Mouse (Mus musculus) urinary bladder, postnatal 36 days (tissue): ENCODE measurements around the gene Noxred1.
A peak's percentile ranks its signal among the peaks of the same experiment; 100 is the strongest.
"Not testable (repeated sequence)": the region's sequence is repeated elsewhere in the genome, so short reads cannot be mapped to it uniquely, and the experiment has no call there.

Experiments used
- DNase-seq, 2 experiments: peaks; one replicate each; pipeline ENCODE4 v3.0.0; 2022; ENCODE audit warnings: low spot score in 2 of 2, mixed read lengths in 1 of 2

The Noxred1 gene

GRCm38 (mm10) chr12:87229633-87230032, 8.9 kb downstream of the Noxred1 start:
- no peak for DNase-seq

DNA sequence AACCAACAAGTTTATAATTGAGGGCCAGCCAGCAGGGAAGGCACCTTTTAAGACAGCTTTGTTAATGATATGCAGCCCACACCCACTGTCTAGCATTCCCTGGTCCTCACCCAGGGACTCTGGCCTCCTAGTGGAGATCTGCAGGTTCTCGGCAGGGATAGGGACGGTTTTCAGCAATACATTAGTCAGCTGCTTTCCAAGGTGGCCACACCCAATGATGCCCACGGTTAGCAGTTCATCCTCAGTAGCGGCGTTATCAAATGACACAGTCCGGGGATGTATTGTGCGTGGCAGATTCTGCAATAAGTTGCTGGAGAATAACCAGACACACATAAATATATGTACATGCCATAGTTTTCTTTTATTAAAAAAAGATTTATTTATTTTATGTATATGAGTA, 11.7 kb downstream of the Noxred1 start:
- DNase-seq: no peak

GRCm38 (mm10) chr12:87224950-87225349, 13.6 kb downstream of the Noxred1 start:
- no peak for DNase-seq

- no peak for DNase-seq
Observed at GRCm38 (mm10) chr12:87219362-87219761, 19.2 kb downstream of the Noxred1 start.

- DNase-seq: no peak
Observed at GRCm38 (mm10) chr12:87217596-87217995, 20.9 kb downstream of the Noxred1 start.

- DNase-seq: no peak
Observed at GRCm38 (mm10) chr12:87216053-87216452, 22.5 kb downstream of the Noxred1 start.

DNA sequence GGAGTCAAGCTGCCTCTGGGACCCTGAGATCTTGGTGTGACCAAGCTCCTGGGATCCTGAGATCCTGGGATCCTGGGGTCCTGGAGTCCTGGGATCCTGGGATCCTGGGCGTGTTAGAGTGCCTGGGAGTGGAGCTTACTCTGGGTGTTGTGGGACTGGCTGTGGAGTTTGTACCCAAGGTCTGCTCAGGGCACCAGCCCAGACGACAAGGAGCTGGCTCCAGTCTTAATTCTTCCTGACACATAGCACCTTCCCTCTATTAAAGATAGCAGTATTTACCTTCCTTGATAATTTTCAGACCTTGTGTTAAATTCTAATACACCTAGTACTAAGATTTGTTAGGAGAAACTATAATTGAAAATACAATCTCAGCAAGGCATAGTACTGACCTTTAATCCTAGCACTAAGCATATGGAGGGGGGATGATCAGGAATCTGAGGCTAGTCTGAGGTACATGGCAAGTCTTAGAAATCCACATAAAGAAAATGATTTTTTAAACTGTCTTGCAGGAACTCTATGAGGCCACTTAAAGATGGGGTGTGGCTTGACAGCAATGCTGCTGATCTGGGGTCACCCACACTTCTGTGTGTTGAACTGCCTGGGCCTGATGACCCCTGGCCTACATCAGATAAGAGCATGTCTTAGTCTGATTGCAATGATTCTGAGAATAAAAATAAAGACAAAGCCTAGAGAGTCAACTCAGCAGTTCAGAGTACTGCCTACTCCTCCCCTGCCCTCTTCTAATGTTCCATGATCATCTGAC, 25.5 kb downstream of the Noxred1 start:
- DNase-seq: no peak

GRCm38 (mm10) chr12:87205789-87206188, 32.7 kb downstream of the Noxred1 start:
- not testable (repeated sequence) for DNase-seq

- DNase-seq: no peak
Observed at GRCm38 (mm10) chr12:87201694-87202093, 36.8 kb downstream of the Noxred1 start.

GRCm38 (mm10) chr12:87199973-87200586, 38.5 kb downstream of the Noxred1 start, which contains the start of gene Tmed8:
Gene Tmed8 (minus strand): TSS chr12:87200454.
- peak; percentile 58 to 68 for DNase-seq

DNA sequence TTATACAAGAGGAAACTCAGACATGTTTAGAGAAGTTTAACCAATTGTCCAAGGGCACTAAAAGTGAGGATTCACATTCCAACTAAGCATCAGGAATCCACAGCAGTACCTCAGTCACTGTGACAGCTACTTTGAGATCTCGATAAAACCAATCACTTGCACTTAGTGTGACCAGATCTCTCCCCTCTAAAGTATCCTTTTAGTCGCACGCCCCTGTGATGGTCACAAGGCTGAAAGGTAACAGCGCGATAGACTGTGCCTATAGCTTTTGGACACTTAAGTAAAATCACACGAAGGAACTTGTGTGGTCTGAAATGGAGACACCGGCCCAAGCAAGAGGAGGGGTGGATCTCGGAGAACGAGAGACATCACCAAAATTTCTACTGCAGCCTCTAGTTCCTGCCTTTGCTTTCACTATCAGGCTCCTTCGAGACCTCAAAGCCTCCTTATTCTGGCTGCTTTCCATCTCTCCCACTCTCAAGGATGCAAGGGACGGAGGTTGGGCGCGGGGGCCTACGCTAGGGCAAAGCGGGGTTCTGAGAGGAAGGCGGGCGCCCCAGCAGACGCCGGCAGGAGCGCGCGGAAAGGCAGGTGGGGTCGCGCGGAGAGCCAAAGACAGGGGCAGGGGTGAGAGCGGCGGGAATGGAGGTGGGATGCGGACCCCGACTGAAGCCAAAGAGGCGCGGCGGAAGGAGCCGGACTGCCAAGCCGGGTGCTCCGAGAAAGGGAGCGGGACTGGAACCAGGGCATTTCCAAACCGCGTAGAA, 39.1 kb downstream of the Noxred1 start, which contains the start of gene Samd15:
Samd15 (plus strand) TSS at position 518 of the 767 bp plus-strand sequence.
- DNase-seq: peak; percentile 7 to 16

GRCm38 (mm10) chr12:87198792-87199191, 39.7 kb downstream of the Noxred1 start:
- DNase-seq: no peak

DNA sequence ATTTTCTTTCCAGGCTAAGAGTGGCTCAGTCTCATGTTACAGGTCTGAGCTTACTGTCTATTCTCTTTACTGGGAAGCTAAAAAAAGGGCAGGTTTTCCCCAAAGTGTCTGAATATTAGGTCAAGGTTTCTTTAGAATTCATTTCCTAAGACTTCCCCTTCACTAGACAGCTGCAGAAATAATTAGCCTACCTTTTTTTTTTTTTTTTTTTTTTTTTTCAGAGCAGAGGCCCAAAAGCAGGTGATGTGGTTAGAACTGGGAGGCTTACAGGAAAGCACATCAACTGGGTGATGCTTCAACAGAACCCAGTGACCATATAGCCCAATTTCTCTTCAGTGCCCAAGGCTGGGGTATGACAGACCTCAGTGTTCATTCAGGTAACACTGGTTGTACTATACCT, 42.2 kb downstream of the Noxred1 start:
- no peak for DNase-seq

DNA sequence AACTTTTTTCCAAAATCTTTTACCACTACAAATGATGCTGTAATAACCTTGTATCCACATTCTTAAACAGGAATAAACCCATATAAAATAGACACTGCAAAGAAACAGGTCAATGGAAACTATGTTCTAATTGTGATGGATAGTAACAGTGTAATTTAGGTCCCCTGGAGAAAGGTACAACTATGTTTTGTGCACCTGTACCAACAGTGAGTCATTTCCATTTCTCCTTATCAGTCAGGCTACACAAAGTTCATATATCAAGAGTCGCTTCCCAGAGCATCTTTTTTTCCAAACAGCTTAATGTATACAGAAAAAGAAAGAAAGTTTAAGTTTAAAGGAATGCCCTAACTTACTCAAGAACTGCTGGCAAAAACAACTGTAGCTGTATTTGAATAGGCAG, 43.5 kb downstream of the Noxred1 start:
- no peak for DNase-seq

- DNase-seq: no peak
Observed at GRCm38 (mm10) chr12:87193008-87193407, 45.5 kb downstream of the Noxred1 start.

GRCm38 (mm10) chr12:87177631-87178030, 60.9 kb downstream of the Noxred1 start:
- DNase-seq: no peak

GRCm38 (mm10) chr12:87175194-87175946, 63.2 kb downstream of the Noxred1 start:
- DNase-seq: no peak
